Mouse (Mus musculus) heart, postnatal 0 days (tissue): ENCODE data around the gene Grid1. TPM values are rescaled to one million over a fixed set of nuclear protein-coding genes. Genes with fewer than 3 reads are reported as not detected.

Experiments used
- ATAC-seq: fragments of 200-750 bp; cut with Nextera tagmentation; 2 replicates; pipeline ENCODE4 v1.8.0; 2017; ENCODE audit warnings: low read depth, moderate number of reproducible peaks, moderate library complexity; ENCODE audit not compliant: insufficient read depth
- DNase-seq: peaks from one replicate; pipeline ENCODE4 v3.0.0-alpha.2; 2016; ENCODE audit warnings: low spot score
- H3K27ac ChIP-seq: fragments of 300-500 bp; sonication (generic); 2 replicates; pipeline ENCODE4 v1.5.1; 2014; ENCODE audit warnings: low read depth, mild to moderate bottlenecking
- H3K27me3 ChIP-seq: fragments of 300-500 bp; sonication (generic); 2 replicates; pipeline ENCODE4 v1.6.1; 2014; ENCODE audit warnings: low read length, mixed read lengths; ENCODE audit not compliant: control insufficient read depth, insufficient read depth
- H3K36me3 ChIP-seq: fragments of 300-500 bp; sonication (generic); replicated peaks from 2 replicates; pipeline ENCODE4 v1.6.1; 2014; ENCODE audit warnings: low read length, mixed read lengths; ENCODE audit not compliant: control insufficient read depth, insufficient read depth
- H3K4me1 ChIP-seq: fragments of 300-500 bp; sonication (generic); 2 replicates; pipeline ENCODE4 v1.6.1; 2014; ENCODE audit warnings: antibody characterized with exemption; ENCODE audit not compliant: control insufficient read depth, insufficient read depth
- H3K4me2 ChIP-seq: fragments of 300-500 bp; sonication (generic); 2 replicates; pipeline ENCODE4 v1.6.1; 2014; ENCODE audit warnings: low read depth, mild to moderate bottlenecking, low read length, moderate library complexity
- H3K4me3 ChIP-seq: fragments of 300-500 bp; sonication (generic); 2 replicates; pipeline ENCODE4 v1.5.1; 2014; ENCODE audit warnings: low read depth, low read length
- H3K9ac ChIP-seq: fragments of 300-500 bp; sonication (generic); replicated peaks from 2 replicates; pipeline ENCODE4 v1.6.1; 2014; ENCODE audit warnings: low read depth, low read length, mixed read lengths
- H3K9me3 ChIP-seq: fragments of 300-500 bp; sonication (generic); replicated peaks from 2 replicates; pipeline ENCODE4 v1.6.1; 2016; ENCODE audit warnings: low read length; ENCODE audit not compliant: control insufficient read depth
- CTCF ChIP-seq: IDR thresholded peaks from 2 replicates; pipeline ENCODE4 v1.5.1; 2016; ENCODE audit warnings: antibody characterized with exemption, control low read depth, low read depth
- EP300 ChIP-seq: IDR thresholded peaks from 2 replicates; pipeline ENCODE4 v1.6.1; 2016; ENCODE audit warnings: antibody characterized with exemption, low read depth
- WGBS: fragments of 180-500 bp; shearing (Covaris S2); extraction: QIAGEN DNeasy Blood & Tissue Kit; methylation state at CpG from one replicate; pipeline ENCODE4 v1.1.7; 2014; 5-methylcytosine and 5-hydroxymethylcytosine counted together
- polyA plus RNA-seq: library from polyadenylated mRNA; unstranded; fragments of >200 nt; fragmentation: Nextera tagmentation; extraction: Ambion mirVana; gene quantifications from 2 replicates; pipeline ENCODE4 v1.2.1, GENCODE M21; 2015
- total RNA-seq: library from RNA; depleted of rRNA; stranded (reverse); fragments of >200 nt; gene quantifications from 2 replicates; pipeline ENCODE4 v1.2.3, GENCODE M21; 2014; ENCODE audit warnings: low replicate concordance

Grid1 gene
- total and polyA plus RNA-seq, 2 experiments from 2014 or later: 0.05 TPM; not detected in 1

GRCm38 (mm10) chr14:35103639-35104210, 283.8 kb downstream of the Grid1 start:
- H3K9ac ChIP-seq: no peak overlapping the region
- no peak for TF ChIP-seq CTCF
- TF ChIP-seq EP300: no peak
- no peak for DNase-seq
- no peak overlapping the region for H3K4me2 ChIP-seq
- no peaks in the 10 kb centered on the region for H3K4me1 ChIP-seq
- no peaks in the 10 kb centered on the region for H3K27me3 ChIP-seq
- no peaks in the 10 kb centered on the region for H3K36me3 ChIP-seq
- WGBS: 72% methylated on average over 5 of the region's 5 CpGs
- H3K9me3 ChIP-seq: no peaks in the 10 kb centered on the region
- no peak overlapping the region for H3K27ac ChIP-seq
- no peak overlapping the region for H3K4me3 ChIP-seq
- ATAC-seq: no peak

- H3K4me3 ChIP-seq: no peak overlapping the region
- no peaks in the 10 kb centered on the region for H3K9me3 ChIP-seq
- no peaks in the 10 kb centered on the region for H3K4me1 ChIP-seq
- TF ChIP-seq EP300 (no peak), CTCF (no peak)
- no peaks in the 10 kb centered on the region for H3K36me3 ChIP-seq
- ATAC-seq (no peak), DNase-seq (no peak)
- H3K4me2 ChIP-seq: no peak overlapping the region
- no peak overlapping the region for H3K27ac ChIP-seq
- no peak overlapping the region for H3K9ac ChIP-seq
- 72% methylated on average over 3 of the region's 3 CpGs for WGBS
- no peaks in the 10 kb centered on the region for H3K27me3 ChIP-seq
Observed at GRCm38 (mm10) chr14:35107596-35107995, 287.7 kb downstream of the Grid1 start.

GRCm38 (mm10) chr14:35110928-35111327, 291.0 kb downstream of the Grid1 start:
- no peak overlapping the region for H3K4me3 ChIP-seq
- H3K4me2 ChIP-seq: no peak overlapping the region
- DNase-seq (no peak), ATAC-seq (no peak)
- H3K27ac ChIP-seq: no peak overlapping the region
- no peaks in the 10 kb centered on the region for H3K4me1 ChIP-seq
- H3K27me3 ChIP-seq: no peaks in the 10 kb centered on the region
- no peaks in the 10 kb centered on the region for H3K9me3 ChIP-seq
- 62% methylated on average over 1 of the region's 1 CpGs for WGBS
- H3K9ac ChIP-seq: no peak overlapping the region
- TF ChIP-seq CTCF: peak; percentile 50
- TF ChIP-seq EP300: no peak
- no peaks in the 10 kb centered on the region for H3K36me3 ChIP-seq

- H3K4me1 ChIP-seq: no peaks in the 10 kb centered on the region
- H3K9ac ChIP-seq: no peak overlapping the region
- H3K27me3 ChIP-seq: no peaks in the 10 kb centered on the region
- H3K9me3 ChIP-seq: no peaks in the 10 kb centered on the region
- no peak overlapping the region for H3K27ac ChIP-seq
- no peak overlapping the region for H3K4me2 ChIP-seq
- ATAC-seq (no peak), DNase-seq (no peak)
- H3K36me3 ChIP-seq: no peaks in the 10 kb centered on the region
- H3K4me3 ChIP-seq: no peak overlapping the region
- no peak for TF ChIP-seq CTCF
- no peak for TF ChIP-seq EP300
- 56% methylated on average over 11 of the region's 11 CpGs for WGBS
Observed at GRCm38 (mm10) chr14:35112327-35113275, 292.7 kb downstream of the Grid1 start.

- Histone ChIP-seq H3K4me2 (no peak overlapping the region), H3K9ac (no peak overlapping the region), H3K27ac (no peak overlapping the region), H3K4me3 (no peak overlapping the region), H3K9me3 (no peaks in the 10 kb centered on the region), H3K27me3 (no peaks in the 10 kb centered on the region), H3K36me3 (no peaks in the 10 kb centered on the region), H3K4me1 (no peaks in the 10 kb centered on the region)
- WGBS: 68% methylated on average over 2 of the region's 2 CpGs
- DNase-seq: no peak
- TF ChIP-seq EP300 (no peak), CTCF (no peak)
- ATAC-seq: no peak
Observed at GRCm38 (mm10) chr14:35113276-35113645, 293.4 kb downstream of the Grid1 start.
